Mouse (Mus musculus) erythroblast, adult 5-6 weeks (primary cell): ENCODE results near the gene Epdr1. TPM values are rescaled to one million over a fixed set of nuclear protein-coding genes. Genes with fewer than 3 reads are reported as not detected.
"Not testable (repeated sequence)": the region's sequence is repeated elsewhere in the genome, so short reads cannot be mapped to it uniquely, and the experiment has no call there.

Experiments used
- ATAC-seq: replicated peaks from 2 replicates; pipeline ENCODE4 v1.8.0; 2016; ENCODE audit warnings: moderate number of reproducible peaks, mild to moderate bottlenecking, moderate TSS enrichment, inconsistent platforms; ENCODE audit not compliant: poor library complexity, low FRiP score, severe bottlenecking
- total RNA-seq, 2 experiments: library from RNA; stranded (forward) in 1 of 2; stranded (reverse) in 1 of 2; fragments of 150-400 nt in 1 of 2; fragments of 200-764, 138-1000 nt in 1 of 2; gene quantifications; 2 replicates each; pipeline versions ENCODE4 v1.2.3 to v1.2.4; 2015 to 2017; ENCODE audit warnings: low replicate concordance in 2 of 2

Epdr1 gene
- total RNA-seq, 2 experiments from 2014 or later, result 4.7 to 12.1 TPM

DNA sequence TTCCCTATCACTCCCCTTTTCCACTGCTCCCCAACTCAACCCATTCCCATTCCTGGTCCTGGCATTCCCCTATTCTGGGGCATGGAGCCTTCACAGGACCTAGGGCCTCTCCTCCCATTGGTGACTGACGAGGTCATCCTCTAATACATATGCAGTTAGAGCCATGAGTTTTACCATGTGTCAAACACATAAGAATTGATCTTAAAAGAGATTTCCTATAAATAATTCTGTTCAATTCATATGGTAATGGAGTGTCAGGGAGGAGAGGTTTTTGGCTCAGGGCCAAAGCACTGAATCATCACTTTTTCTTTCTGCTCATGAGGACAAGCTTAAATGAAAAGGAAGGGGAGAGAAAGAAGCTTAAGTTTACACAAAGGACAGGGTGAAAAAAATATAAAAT, 7.4 kb downstream of the Epdr1 start:
- ATAC-seq, result peak; percentile 75

DNA sequence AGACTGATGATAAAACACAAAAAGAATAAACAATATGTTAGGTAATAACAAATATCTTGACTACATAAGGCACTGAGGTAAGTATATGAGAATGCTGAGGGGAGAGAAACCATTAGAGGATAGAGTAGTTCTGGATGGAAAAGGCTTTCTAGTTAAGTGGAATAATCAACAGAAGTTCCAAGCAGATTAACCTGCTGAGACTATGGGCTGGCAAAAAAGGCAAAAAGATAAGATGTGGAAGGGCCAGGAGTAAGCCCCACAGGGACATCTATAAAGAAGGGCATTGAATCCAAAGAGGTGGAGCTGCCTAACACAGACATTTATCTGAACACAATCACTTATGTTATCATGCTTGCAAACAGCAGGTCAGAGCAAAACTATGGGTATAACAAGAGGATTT, 11.6 kb downstream of the Epdr1 start:
- ATAC-seq, result no peak

DNA sequence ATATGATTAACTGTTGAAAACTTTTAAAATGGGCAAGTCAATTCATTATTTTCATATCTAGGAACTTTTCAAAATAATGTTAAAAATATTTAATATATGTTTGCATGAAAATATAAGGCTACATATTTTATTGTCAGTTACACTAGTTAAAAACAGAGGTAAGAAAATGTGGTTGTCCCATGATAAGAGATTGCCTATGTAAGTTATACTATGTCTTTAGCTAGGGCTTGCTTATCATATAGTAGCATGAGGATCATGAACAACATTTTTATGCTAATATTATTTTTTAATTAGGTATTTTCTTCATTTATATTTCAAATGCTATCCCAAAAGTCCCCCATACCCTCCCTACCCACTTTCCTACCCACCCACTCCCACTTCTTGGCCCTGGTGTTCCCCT, 14.8 kb downstream of the Epdr1 start:
- ATAC-seq, result peak; percentile 86

DNA sequence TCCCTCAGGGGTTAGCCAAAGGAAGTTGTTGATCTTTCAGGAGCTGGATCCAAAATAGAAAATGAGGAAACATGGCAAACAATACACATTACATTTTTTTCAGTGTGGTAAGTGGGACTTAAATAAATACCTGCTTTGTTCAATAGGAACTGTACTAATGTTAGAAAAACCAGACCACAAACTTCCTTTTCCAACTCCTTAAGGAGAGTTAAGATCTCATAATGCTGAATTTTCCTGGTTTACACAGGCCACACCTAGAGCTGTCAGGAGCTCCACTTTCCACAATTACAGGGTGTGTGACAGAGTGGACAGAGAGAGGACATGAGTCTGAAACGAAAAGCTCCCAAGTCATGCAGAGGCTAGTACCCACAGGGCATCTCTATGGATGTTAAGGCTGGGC, 16.0 kb downstream of the Epdr1 start:
- ATAC-seq, result no peak; the same call in 1 of the 2 replicates

DNA sequence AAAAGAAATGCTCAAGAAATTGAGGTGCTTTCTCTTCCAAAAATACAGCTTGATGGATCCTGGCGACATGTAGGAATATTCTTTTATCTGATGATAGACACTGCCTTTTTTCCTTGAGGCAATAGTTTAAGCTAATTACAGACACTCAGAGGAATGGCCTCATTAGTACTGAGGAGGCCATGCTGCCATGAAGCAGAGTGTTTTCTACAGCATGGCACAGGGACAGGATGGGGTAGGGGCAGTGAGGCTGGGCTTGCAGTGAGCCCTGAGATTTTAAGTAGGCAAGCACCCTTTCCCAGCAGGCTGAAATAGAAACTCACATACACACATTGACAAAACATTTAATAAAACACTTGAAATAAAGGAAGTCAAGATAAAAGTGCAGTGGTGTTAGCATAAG, 17.2 kb downstream of the Epdr1 start:
- no peak for ATAC-seq

DNA sequence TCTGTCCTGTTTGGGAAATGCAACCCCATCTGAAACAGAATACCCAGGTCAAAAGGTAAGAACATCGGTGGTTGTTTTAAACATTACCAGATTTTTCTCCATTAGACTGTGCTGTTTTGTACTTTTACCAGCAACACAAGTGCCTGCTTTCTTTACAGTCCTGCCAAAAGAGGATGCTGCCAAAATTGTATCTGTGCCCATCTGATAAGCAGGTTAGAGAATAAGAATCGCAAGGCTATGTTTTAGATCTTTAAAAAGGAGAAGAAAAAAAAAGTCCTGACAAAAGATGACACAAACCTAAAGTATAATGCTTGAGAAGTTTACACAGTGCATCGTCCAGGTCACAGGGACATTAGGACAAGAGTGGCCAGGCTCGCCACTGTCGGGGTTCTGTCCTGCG, 20.5 kb downstream of the Epdr1 start:
- no peak for ATAC-seq

GRCm38 (mm10) chr13:19595141-19595540, 24.6 kb downstream of the Epdr1 start:
- no peak for ATAC-seq

- ATAC-seq, result no peak
Observed at GRCm38 (mm10) chr13:19590996-19591759, 28.5 kb downstream of the Epdr1 start.

- peak; percentile 64; the same call in 1 of the 2 replicates for ATAC-seq
Observed at GRCm38 (mm10) chr13:19575947-19576346, 43.8 kb downstream of the Epdr1 start.

DNA sequence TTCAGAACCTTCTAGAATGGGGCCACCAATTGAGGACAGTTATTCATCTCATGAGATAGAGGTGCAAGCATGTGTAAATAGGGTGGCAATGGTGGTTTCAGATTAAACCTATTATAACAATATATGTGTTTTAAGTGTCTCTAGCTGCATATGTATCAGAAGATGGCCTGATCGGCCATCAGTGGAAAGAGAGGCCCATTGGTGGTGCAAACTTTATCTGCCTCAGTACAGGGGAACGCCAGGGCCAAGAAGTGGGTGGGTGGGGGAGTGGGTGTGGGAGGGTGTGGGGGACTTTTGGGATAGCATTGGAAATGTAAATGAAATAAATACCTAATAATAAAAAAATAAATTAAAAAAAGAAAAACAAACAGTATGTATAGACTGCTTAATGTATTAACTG, 45.0 kb downstream of the Epdr1 start:
- ATAC-seq, result not testable (repeated sequence)

- not testable (repeated sequence) for ATAC-seq
Observed at GRCm38 (mm10) chr13:19570166-19570565, 49.6 kb downstream of the Epdr1 start.

DNA sequence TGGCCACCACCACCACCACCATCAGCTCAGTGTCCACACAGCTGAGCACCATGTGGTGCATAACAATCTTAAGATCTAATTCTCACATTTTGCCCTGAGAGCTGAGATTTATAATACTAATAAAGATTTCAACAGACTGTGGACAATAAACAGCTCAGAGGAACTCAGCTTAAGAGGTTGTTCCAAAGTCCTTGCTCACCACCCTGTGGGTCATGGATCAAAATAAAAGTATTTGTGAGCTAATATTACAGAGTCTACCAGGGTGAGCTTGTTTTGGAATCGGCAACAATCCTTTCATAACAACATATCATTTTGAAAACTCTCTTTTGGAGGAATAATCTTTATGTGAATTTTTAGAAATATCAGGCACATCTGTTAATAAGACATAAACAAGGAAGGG, 57.2 kb downstream of the Epdr1 start:
- ATAC-seq, result no peak

GRCm38 (mm10) chr13:19555391-19555790, 64.3 kb downstream of the Epdr1 start:
- no peak for ATAC-seq

Other genes with a start within 250 kb of the Epdr1 start
- 8.6 and 13.0 TPM in 2 replicates for gene Stard3nl, start 224.1 kb downstream of the Epdr1 start, total RNA-seq (2015; ENCODE audit: low replicate concordance)
- 7.9 and 13.0 TPM in 2 replicates for gene Stard3nl, start 224.1 kb downstream of the Epdr1 start, total RNA-seq (2017; ENCODE audit: low replicate concordance)
- gene Sfrp4, start 3.2 kb upstream of the Epdr1 start, total RNA-seq (2015; ENCODE audit: low replicate concordance), result 2.1 TPM in 1 of 2 replicates, not detected in the other
- gene Sfrp4, start 3.2 kb upstream of the Epdr1 start, total RNA-seq (2017; ENCODE audit: low replicate concordance), result 1.6 and 2.6 TPM in 2 replicates
- not detected in 2 replicates for gene Nme8, start 77.9 kb upstream of the Epdr1 start, total RNA-seq (2015; ENCODE audit: low replicate concordance)
- not detected in 2 replicates for gene Nme8, start 77.9 kb upstream of the Epdr1 start, total RNA-seq (2017; ENCODE audit: low replicate concordance)
- 7.5 and 30.5 TPM in 2 replicates for gene Gpr141, start 204.3 kb upstream of the Epdr1 start, total RNA-seq (2015; ENCODE audit: low replicate concordance)
- gene Gpr141, start 204.3 kb upstream of the Epdr1 start, total RNA-seq (2017; ENCODE audit: low replicate concordance), result 13.1 and 14.6 TPM in 2 replicates